Mouse (Mus musculus) CH12.LX (cell line): ENCODE data around the gene Psd. TPM values are rescaled to one million over a fixed set of nuclear protein-coding genes. Genes with fewer than 3 reads are reported as not detected.

Experiments
- DNase-seq: peaks from one replicate; pipeline ENCODE4 v3.0.0-alpha.2; 2013; ENCODE audit errors: extremely low read depth
- H3K27ac ChIP-seq: 2 replicates; pipeline ENCODE4 v1.5.1; 2012; ENCODE audit warnings: low read depth, mild to moderate bottlenecking, control low read depth, moderate library complexity; ENCODE audit not compliant: insufficient read depth
- H3K27me3 ChIP-seq: replicated peaks from 2 replicates; pipeline ENCODE3; 2012; ENCODE audit warnings: inconsistent platforms
- H3K36me3 ChIP-seq, 2 experiments: replicated peaks in 1 of 2; 2 replicates each; pipeline versions ENCODE3 to v1.6.1; 2012; ENCODE audit warnings: inconsistent platforms in 1 of 2, low read length in 1 of 2, mild to moderate bottlenecking in 1 of 2, mixed read lengths in 1 of 2, moderate library complexity in 1 of 2; ENCODE audit not compliant: control insufficient read depth in 1 of 2, insufficient read depth in 1 of 2
- H3K4me1 ChIP-seq, 2 experiments: 2 replicates each; pipeline ENCODE4 v1.6.1; 2012; ENCODE audit warnings: inconsistent platforms in 1 of 2, moderate library complexity in 1 of 2; ENCODE audit not compliant: insufficient read depth in 2 of 2, control insufficient read depth in 1 of 2
- H3K4me2 ChIP-seq: 2 replicates; pipeline ENCODE4 v1.6.1; 2012; ENCODE audit warnings: low read depth, mild to moderate bottlenecking, control low read depth; ENCODE audit not compliant: poor library complexity, insufficient read depth, severe bottlenecking
- H3K4me3 ChIP-seq, 3 experiments: fragments of 150-350 bp in 1 of 3; sonication (generic) in 1 of 3; replicated peaks in 1 of 3; 2 replicates each; pipeline versions ENCODE3 to v1.5.1; 2011 to 2012; ENCODE audit warnings: low read depth in 2 of 3, low read length in 2 of 3, mild to moderate bottlenecking in 2 of 3, moderate library complexity in 2 of 3, control low read depth in 1 of 3, improper control_type of control experiment in 1 of 3, inconsistent platforms in 1 of 3, mixed read lengths in 1 of 3; ENCODE audit not compliant: poor library complexity in 1 of 3
- H3K79me2 ChIP-seq: replicated peaks from 2 replicates; pipeline ENCODE4 v1.6.1; 2012; ENCODE audit warnings: mild to moderate bottlenecking, moderate library complexity; ENCODE audit not compliant: control insufficient read depth, poor library complexity, insufficient read depth, severe bottlenecking; ENCODE audit errors: extremely low read depth
- H3K9ac ChIP-seq: 2 replicates; pipeline ENCODE4 v1.6.1; 2012; ENCODE audit warnings: low read depth, mild to moderate bottlenecking, control low read depth, moderate library complexity; ENCODE audit not compliant: insufficient read depth
- H3K9me3 ChIP-seq: replicated peaks from 2 replicates; pipeline ENCODE3; 2012; ENCODE audit warnings: low read length, inconsistent platforms, mixed read lengths
- BHLHE40 ChIP-seq: IDR thresholded peaks from 2 replicates; pipeline ENCODE4 v1.6.1; 2011; ENCODE audit warnings: mild to moderate bottlenecking, low read depth, low read length, improper control_type of control experiment
- CHD1 ChIP-seq: IDR thresholded peaks from 2 replicates; pipeline ENCODE4 v1.6.1; 2012; ENCODE audit warnings: low read depth, low read length, improper control_type of control experiment, inconsistent platforms
- CHD2 ChIP-seq: IDR thresholded peaks from 2 replicates; pipeline ENCODE4 v1.6.1; 2011; ENCODE audit warnings: low read length, improper control_type of control experiment
- CTCF ChIP-seq, 2 experiments: IDR thresholded peaks in 1 of 2; conservative IDR thresholded peaks in 1 of 2; 2 replicates each; pipeline ENCODE4 v1.5.1; 2011 to 2012; ENCODE audit warnings: low read depth in 2 of 2, low read length in 2 of 2, improper control_type of control experiment in 1 of 2, inconsistent platforms in 1 of 2, mild to moderate bottlenecking in 1 of 2, moderate library complexity in 1 of 2
- EP300 ChIP-seq: IDR thresholded peaks from 2 replicates; pipeline ENCODE4 v1.6.1; 2011; ENCODE audit warnings: low read length, improper control_type of control experiment
- GABPA ChIP-seq: IDR thresholded peaks from 2 replicates; pipeline ENCODE4 v1.6.1; 2012; ENCODE audit warnings: low read depth, low read length, improper control_type of control experiment, inconsistent platforms; ENCODE audit not compliant: insufficient replicate concordance
- HCFC1 ChIP-seq: IDR thresholded peaks from 2 replicates; pipeline ENCODE4 v1.6.1; 2012; ENCODE audit warnings: low read depth, mild to moderate bottlenecking, inconsistent platforms, low read length, improper control_type of control experiment
- IRF4 ChIP-seq: IDR thresholded peaks from 2 replicates; pipeline ENCODE4 v1.6.1; 2014; ENCODE audit warnings: low read depth, mild to moderate bottlenecking, inconsistent platforms, low read length, improper control_type of control experiment
- JUN ChIP-seq: IDR thresholded peaks from 2 replicates; pipeline ENCODE4 v1.6.1; 2011; ENCODE audit warnings: low read depth, mild to moderate bottlenecking, low read length, improper control_type of control experiment, moderate library complexity; ENCODE audit not compliant: insufficient read depth
- JUND ChIP-seq: conservative IDR thresholded peaks from 2 replicates; pipeline ENCODE4 v1.6.1; 2011; ENCODE audit warnings: low read depth, low read length, improper control_type of control experiment
- KAT2A ChIP-seq: IDR thresholded peaks from 2 replicates; pipeline ENCODE4 v1.6.1; 2012; ENCODE audit warnings: low read length, improper control_type of control experiment, inconsistent platforms; ENCODE audit not compliant: insufficient replicate concordance
- MAFK ChIP-seq: IDR thresholded peaks from 2 replicates; pipeline ENCODE4 v1.6.1; 2011; ENCODE audit warnings: low read length, improper control_type of control experiment; ENCODE audit not compliant: insufficient replicate concordance
- MAX ChIP-seq: IDR thresholded peaks from 2 replicates; pipeline ENCODE4 v1.6.1; 2011; ENCODE audit warnings: low read length, improper control_type of control experiment
- MAZ ChIP-seq: IDR thresholded peaks from 2 replicates; pipeline ENCODE4 v1.6.1; 2012; ENCODE audit warnings: low read depth, mild to moderate bottlenecking, inconsistent platforms, low read length, improper control_type of control experiment, moderate library complexity
- MEF2A ChIP-seq: IDR thresholded peaks from 2 replicates; pipeline ENCODE4 v1.6.1; 2014; ENCODE audit warnings: low read depth, mild to moderate bottlenecking, inconsistent platforms, low read length, improper control_type of control experiment, borderline replicate concordance
- MXI1 ChIP-seq: IDR thresholded peaks from 2 replicates; pipeline ENCODE4 v1.6.1; 2011; ENCODE audit warnings: mild to moderate bottlenecking, low read depth, low read length, improper control_type of control experiment
- MYC ChIP-seq: IDR thresholded peaks from 2 replicates; pipeline ENCODE4 v1.6.1; 2011; ENCODE audit warnings: low read depth, mild to moderate bottlenecking, improper control_type of control experiment, low read length
- NELFE ChIP-seq: IDR thresholded peaks from 2 replicates; pipeline ENCODE4 v1.6.1; 2011; ENCODE audit warnings: low read depth, low read length, improper control_type of control experiment
- NRF1 ChIP-seq: IDR thresholded peaks from 2 replicates; pipeline ENCODE4 v1.6.1; 2014; ENCODE audit warnings: low read depth, mild to moderate bottlenecking, inconsistent platforms, low read length, improper control_type of control experiment, moderate library complexity
- PAX5 ChIP-seq: IDR thresholded peaks from 2 replicates; pipeline ENCODE4 v1.6.1; 2012; ENCODE audit warnings: low read length, inconsistent platforms, mixed read lengths
- POLR2A ChIP-seq: IDR thresholded peaks from 2 replicates; pipeline ENCODE4 v1.6.1; 2011; ENCODE audit warnings: low read depth, mild to moderate bottlenecking, improper control_type of control experiment, low read length
- POLR2AphosphoS2 ChIP-seq: IDR thresholded peaks from 2 replicates; pipeline ENCODE4 v1.6.1; 2011; ENCODE audit warnings: low read depth, low read length, improper control_type of control experiment
- RAD21 ChIP-seq: IDR thresholded peaks from 2 replicates; pipeline ENCODE4 v1.6.1; 2011; ENCODE audit warnings: low read depth, mild to moderate bottlenecking, low read length, improper control_type of control experiment, moderate library complexity
- RCOR1 ChIP-seq: conservative IDR thresholded peaks from 2 replicates; pipeline ENCODE4 v1.6.1; 2012; ENCODE audit warnings: low read depth, mild to moderate bottlenecking, inconsistent platforms, low read length, improper control_type of control experiment
- SIN3A ChIP-seq: IDR thresholded peaks from 2 replicates; pipeline ENCODE4 v1.6.1; 2012; ENCODE audit warnings: low read length, improper control_type of control experiment, inconsistent platforms
- SMC3 ChIP-seq: IDR thresholded peaks from 2 replicates; pipeline ENCODE4 v1.6.1; 2011; ENCODE audit warnings: low read depth, low read length, improper control_type of control experiment
- TBP ChIP-seq: conservative IDR thresholded peaks from 2 replicates; pipeline ENCODE4 v1.6.1; 2011; ENCODE audit warnings: low read depth, low read length, improper control_type of control experiment
- TCF12 ChIP-seq: IDR thresholded peaks from 2 replicates; pipeline ENCODE4 v1.6.1; 2014; ENCODE audit warnings: low read depth, mild to moderate bottlenecking, inconsistent platforms, low read length, improper control_type of control experiment
- UBTF ChIP-seq: IDR thresholded peaks from 2 replicates; pipeline ENCODE4 v1.6.1; 2012; ENCODE audit warnings: low read depth, mild to moderate bottlenecking, inconsistent platforms, low read length, improper control_type of control experiment, moderate library complexity
- USF1 ChIP-seq: IDR thresholded peaks from 2 replicates; pipeline ENCODE4 v1.6.1; 2014; ENCODE audit warnings: low read depth, mild to moderate bottlenecking, inconsistent platforms, low read length, improper control_type of control experiment
- USF2 ChIP-seq: conservative IDR thresholded peaks from 2 replicates; pipeline ENCODE4 v1.6.1; 2011; ENCODE audit warnings: low read depth, low read length, improper control_type of control experiment
- ZC3H11A ChIP-seq: IDR thresholded peaks from 2 replicates; pipeline ENCODE4 v1.6.1; 2012; ENCODE audit warnings: low read depth, mild to moderate bottlenecking, inconsistent platforms, low read length, improper control_type of control experiment
- ZKSCAN1 ChIP-seq: IDR thresholded peaks from 2 replicates; pipeline ENCODE4 v1.6.1; 2012; ENCODE audit warnings: low read depth, inconsistent platforms, low read length, improper control_type of control experiment, borderline replicate concordance
- ZMIZ1 ChIP-seq: IDR thresholded peaks from 2 replicates; pipeline ENCODE4 v1.6.1; 2012; ENCODE audit warnings: low read depth, mild to moderate bottlenecking, inconsistent platforms, low read length, improper control_type of control experiment
- ZNF384 ChIP-seq: IDR thresholded peaks from 2 replicates; pipeline ENCODE4 v1.6.1; 2012; ENCODE audit warnings: low read depth, low read length, improper control_type of control experiment, inconsistent platforms
- dilution Hi-C: fragments of 300-500 bp; cut with MboI; formaldehyde crosslinking; loops from 2 replicates; pipeline ENCODE4 v1.14.3; 2020; ENCODE audit warnings: low sequenced_read_pairs; ENCODE audit not compliant: extremely low pct_unique_long_range_greater_than_20kb, extremely low pct_ligation_motif_present
- in situ Hi-C: fragments of 300-500 bp; cut with MboI; formaldehyde crosslinking; loops from 3 replicates; pipeline ENCODE4 v1.14.3; 2019; ENCODE audit warnings: low sequenced_read_pairs, low pct_ligation_motif_present, low pct_unique_long_range_greater_than_20kb, mixed read lengths
- polyA plus RNA-seq: library from polyadenylated mRNA; unstranded; fragments of >175 nt; gene quantifications from 2 replicates; pipeline ENCODE4 v1.2.1, GENCODE M21; 2012; ENCODE audit warnings: low read depth; ENCODE audit not compliant: insufficient read length
- total RNA-seq, 2 experiments: library from RNA; depleted of rRNA; stranded (reverse); fragments of 300-350 nt in 1 of 2; fragments of >200 nt in 1 of 2; gene quantifications; 2 replicates each; pipeline ENCODE4 v1.2.3; 2012 to 2014

Gene Psd
- total and polyA plus RNA-seq, 3 experiments = 0.70 to 20.1 (median 2.2) TPM

- TF ChIP-seq ZC3H11A (no peak), MXI1 (peak; percentile 70), HCFC1 (no peak), GABPA (no peak), UBTF (no peak), TBP (no peak)
These were observed 22.0 kb downstream of the Psd start (continued) for GRCm38 (mm10) chr19:46304908-46305333.

GRCm38 (mm10) chr19:46304216-46304841 is 22.6 kb downstream of the Psd start, which contains the start of gene Nfkb2:
Nfkb2 (plus strand) TSS chr19:46304320.
- peak within 1 kb of the TSS; percentile 77 for H3K4me2 ChIP-seq
- peak within 1 kb of the TSS; percentile 81 to 96 (median 95) for H3K4me3 ChIP-seq
- H3K27ac ChIP-seq = peak within 1 kb of the TSS; percentile 95
- no peaks in the 10 kb centered on the region for H3K27me3 ChIP-seq
- peak within 1 kb of the TSS; percentile 48 for H3K9ac ChIP-seq
- DNase-seq = peak; percentile 96
- in situ Hi-C loops = no loop called here
- H3K4me1 ChIP-seq = peaks cover 8 to 32% of the 10 kb centered on the region in 2 experiments
- H3K9me3 ChIP-seq = no peaks in the 10 kb centered on the region
- H3K79me2 ChIP-seq = peaks cover 6% of the 10 kb centered on the region
- dilution Hi-C loops = no loop called here
- peaks cover 27 to 34% of the 10 kb centered on the region in 2 experiments for H3K36me3 ChIP-seq
- TF ChIP-seq JUN (no peak), CHD1 (peak; percentile 72; the same call in 1 of the 2 replicates), MYC (0 out of 2 replicates have a peak, but pooled peaks have one; percentile 53), MEF2A (peak; percentile 73), CTCF (conservative IDR thresholded peaks at IDR 0.05 in 1 of 2, IDR thresholded peaks at IDR 0.05 in 1 of 2; ENCODE audit: low read depth in 2 of 2, low read length in 2 of 2) (peak; percentile 70 to 87), MAX (peak; percentile 62; the same call in 1 of the 2 replicates), RCOR1 (no peak; the same call in 1 of the 2 replicates), USF2 (no peak), ZMIZ1 (peak; percentile 96), EP300 (peak; percentile 53), KAT2A (0 out of 2 replicates have a peak, but pooled peaks have one; percentile 46), MAFK (no peak; the same call in 1 of the 2 replicates), MXI1 (no peak; the same call in none of the 2 replicates), GABPA (no peak), JUND (no peak), ZKSCAN1 (no peak), USF1 (no peak), MAZ (0 out of 2 replicates have a peak, but pooled peaks have one; percentile 79), TCF12 (peak; percentile 74; the same call in 1 of the 2 replicates), ZC3H11A (no peak), POLR2AphosphoS2 (no peak; the same call in 1 of the 2 replicates), RAD21 (peak; percentile 52), SIN3A (peak; percentile 96), NELFE (peak; percentile 91), IRF4 (peak; percentile 48), UBTF (no peak), NRF1 (peak; percentile 54), ZNF384 (0 out of 2 replicates have a peak, but pooled peaks have one; percentile 23), SMC3 (peak; percentile 74), HCFC1 (peak; percentile 51), BHLHE40 (no peak), POLR2A (peak; percentile 87), PAX5 (no peak), CHD2 (peak; percentile 79)
